Mouse (Mus musculus): ENCODE measurements around the gene Casp3. TPM values are rescaled to one million over a fixed set of nuclear protein-coding genes. Genes with fewer than 3 reads are reported as not detected.

The Casp3 gene
- polyA plus RNA-seq, 1 experiment from 2014 or later: 49.2 TPM

DNA sequence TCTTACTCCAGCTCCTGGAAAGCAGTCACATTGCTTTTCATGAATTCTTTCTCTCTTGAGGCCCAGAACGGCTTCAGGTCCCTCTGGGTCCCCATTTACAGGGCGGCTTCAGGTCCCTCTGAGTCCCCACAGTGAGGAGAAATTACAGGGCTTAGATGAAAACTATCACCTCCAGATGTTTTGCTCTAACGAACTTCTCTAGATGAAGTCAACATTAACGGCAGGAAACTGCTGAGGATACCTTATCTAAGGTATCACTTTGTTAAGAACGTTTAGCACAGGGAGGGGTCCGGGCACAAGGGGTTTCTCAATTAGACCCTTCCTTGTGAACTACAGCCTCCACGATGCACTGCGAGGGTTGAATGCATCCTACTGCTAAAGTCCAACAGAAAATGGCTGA is 1.2 kb upstream of the Casp3 start:
- no peaks in the 10 kb centered on the region for H3K36me3 ChIP-seq (ENCODE audit: control insufficient read depth, insufficient read depth, low read length)
- ATAC-seq (replicated peaks; ENCODE audit: insufficient number of reproducible peaks, low FRiP score, low TSS enrichment): no peak
- no peak overlapping the region for H3K27ac ChIP-seq (ENCODE audit: low read depth, low read length)
- WGBS (ENCODE audit: insufficient replicate concordance): 59% methylated on average over 8 of the region's 8 CpGs
- H3K9ac ChIP-seq (ENCODE audit: low read depth, low read length): no peak overlapping the region
- H3K27me3 ChIP-seq (ENCODE audit: control insufficient read depth, insufficient read depth, low read length): no peaks in the 10 kb centered on the region
- peak overlapping the region; percentile 92 for H3K4me2 ChIP-seq
- H3K4me3 ChIP-seq (ENCODE audit: low read depth, low read length): 0 out of 2 replicates have a peak overlapping the region, but pooled peaks have one; percentile 81
- H3K9me3 ChIP-seq (replicated peaks; ENCODE audit: control insufficient read depth, low read length): no peaks in the 10 kb centered on the region
- peaks cover 8% of the 10 kb centered on the region for H3K4me1 ChIP-seq (ENCODE audit: control insufficient read depth, insufficient read depth, low read length)

DNA sequence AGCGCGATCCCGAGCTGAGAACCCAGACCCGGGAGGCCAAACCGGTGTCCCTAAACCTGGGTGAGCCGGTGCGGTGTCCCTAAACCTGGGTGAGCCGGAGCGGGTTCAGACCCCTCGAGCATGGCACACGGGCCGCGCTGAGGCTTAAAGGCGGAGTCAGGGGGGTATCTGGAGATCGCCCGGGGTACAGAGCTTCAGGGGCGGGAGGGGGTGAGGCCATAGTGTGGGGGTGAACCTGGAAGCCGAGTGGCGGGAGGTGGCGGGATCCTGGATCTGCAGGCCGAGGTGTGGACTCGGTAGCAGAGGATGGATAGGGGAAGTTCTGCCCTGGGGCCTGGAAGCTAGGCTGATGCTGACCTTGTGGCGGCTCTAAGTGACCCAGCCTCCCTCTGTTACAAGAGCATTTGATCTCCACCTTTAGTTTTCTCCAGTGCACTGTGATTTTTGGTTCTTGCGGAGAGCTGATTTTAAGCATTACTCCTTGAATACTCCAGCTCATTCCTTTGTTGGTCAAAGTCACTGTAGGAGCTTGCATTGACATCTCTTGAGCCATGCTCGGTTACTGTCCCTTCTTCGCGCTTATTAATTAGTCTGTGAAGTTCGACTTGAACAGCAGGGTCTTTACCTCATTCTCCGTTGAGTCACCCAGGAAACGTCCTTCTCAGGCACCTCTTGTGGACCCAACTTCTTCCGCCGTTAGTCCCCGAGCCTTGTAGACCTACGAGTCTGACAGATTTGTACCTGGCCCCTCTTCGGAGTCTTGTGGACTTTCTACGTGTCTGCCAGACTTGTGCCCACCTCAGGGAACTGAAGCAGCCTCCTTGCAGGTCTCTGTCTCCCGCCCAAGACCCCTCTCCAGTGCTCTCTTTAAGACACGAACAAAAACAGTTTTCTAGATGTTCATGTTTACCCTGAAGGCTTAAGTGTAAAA is 864 bp downstream of the Casp3 start:
- Histone ChIP-seq H3K27me3 (ENCODE audit: control insufficient read depth, insufficient read depth, low read length) (no peaks in the 10 kb centered on the region), H3K36me3 (ENCODE audit: control insufficient read depth, insufficient read depth, low read length) (no peaks in the 10 kb centered on the region), H3K9me3 (replicated peaks; ENCODE audit: control insufficient read depth, low read length) (no peaks in the 10 kb centered on the region), H3K4me3 (ENCODE audit: low read depth, low read length) (peak overlapping the region; percentile 81), H3K27ac (ENCODE audit: low read depth, low read length) (peak overlapping the region; percentile 88), H3K4me1 (ENCODE audit: control insufficient read depth, insufficient read depth, low read length) (peaks cover 8% of the 10 kb centered on the region), H3K9ac (ENCODE audit: low read depth, low read length) (peak overlapping the region; percentile 87), H3K4me2 (peak overlapping the region; percentile 92)
- under 1% methylated on average over 38 of the region's 38 CpGs for WGBS (ENCODE audit: insufficient replicate concordance)
- ATAC-seq (replicated peaks; ENCODE audit: insufficient number of reproducible peaks, low FRiP score, low TSS enrichment): peak; percentile 41

DNA sequence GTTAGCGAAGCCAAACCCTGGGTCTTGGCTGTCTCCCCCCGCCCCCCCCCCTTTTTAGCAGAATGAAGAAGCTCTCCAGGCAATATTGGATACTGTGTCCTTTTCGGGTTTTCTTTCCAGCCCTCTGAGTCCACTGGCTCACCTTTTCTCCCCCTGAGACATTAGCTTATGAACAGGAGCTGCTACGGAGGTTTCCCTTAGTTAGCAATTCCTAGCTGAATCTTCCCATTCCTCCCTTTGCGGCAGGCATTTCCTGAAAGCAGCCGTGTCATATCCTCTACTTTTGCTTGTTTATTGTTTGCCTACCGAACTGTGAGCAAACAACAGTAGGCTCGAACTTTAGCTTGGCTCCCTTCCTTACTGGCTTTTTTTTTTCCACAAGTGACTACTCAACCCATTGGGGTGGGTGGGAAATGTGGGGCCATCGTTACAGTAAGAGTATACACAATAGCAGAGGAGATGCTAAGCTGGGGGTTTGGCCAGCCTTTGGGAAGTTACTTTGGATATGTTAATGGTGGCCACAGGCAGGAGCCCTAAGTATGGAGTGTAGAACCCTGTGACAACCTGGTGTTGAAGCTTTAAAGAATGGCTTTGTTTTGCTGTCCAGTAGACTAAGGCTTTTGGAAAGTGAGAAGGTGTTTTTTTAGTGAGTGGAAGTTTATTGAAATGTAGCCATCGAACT is 1.7 kb downstream of the Casp3 start:
- H3K36me3 ChIP-seq (ENCODE audit: control insufficient read depth, insufficient read depth, low read length): no peaks in the 10 kb centered on the region
- H3K4me3 ChIP-seq (ENCODE audit: low read depth, low read length): peak overlapping the region; percentile 81
- peak overlapping the region; percentile 87 for H3K9ac ChIP-seq (ENCODE audit: low read depth, low read length)
- H3K4me2 ChIP-seq: peak overlapping the region; percentile 92
- no peak overlapping the region for H3K27ac ChIP-seq (ENCODE audit: low read depth, low read length)
- 7% methylated on average over 10 of the region's 10 CpGs for WGBS (ENCODE audit: insufficient replicate concordance)
- H3K9me3 ChIP-seq (replicated peaks; ENCODE audit: control insufficient read depth, low read length): no peaks in the 10 kb centered on the region
- no peaks in the 10 kb centered on the region for H3K27me3 ChIP-seq (ENCODE audit: control insufficient read depth, insufficient read depth, low read length)
- H3K4me1 ChIP-seq (ENCODE audit: control insufficient read depth, insufficient read depth, low read length): peaks cover 8% of the 10 kb centered on the region
- ATAC-seq (replicated peaks; ENCODE audit: insufficient number of reproducible peaks, low FRiP score, low TSS enrichment): no peak

DNA sequence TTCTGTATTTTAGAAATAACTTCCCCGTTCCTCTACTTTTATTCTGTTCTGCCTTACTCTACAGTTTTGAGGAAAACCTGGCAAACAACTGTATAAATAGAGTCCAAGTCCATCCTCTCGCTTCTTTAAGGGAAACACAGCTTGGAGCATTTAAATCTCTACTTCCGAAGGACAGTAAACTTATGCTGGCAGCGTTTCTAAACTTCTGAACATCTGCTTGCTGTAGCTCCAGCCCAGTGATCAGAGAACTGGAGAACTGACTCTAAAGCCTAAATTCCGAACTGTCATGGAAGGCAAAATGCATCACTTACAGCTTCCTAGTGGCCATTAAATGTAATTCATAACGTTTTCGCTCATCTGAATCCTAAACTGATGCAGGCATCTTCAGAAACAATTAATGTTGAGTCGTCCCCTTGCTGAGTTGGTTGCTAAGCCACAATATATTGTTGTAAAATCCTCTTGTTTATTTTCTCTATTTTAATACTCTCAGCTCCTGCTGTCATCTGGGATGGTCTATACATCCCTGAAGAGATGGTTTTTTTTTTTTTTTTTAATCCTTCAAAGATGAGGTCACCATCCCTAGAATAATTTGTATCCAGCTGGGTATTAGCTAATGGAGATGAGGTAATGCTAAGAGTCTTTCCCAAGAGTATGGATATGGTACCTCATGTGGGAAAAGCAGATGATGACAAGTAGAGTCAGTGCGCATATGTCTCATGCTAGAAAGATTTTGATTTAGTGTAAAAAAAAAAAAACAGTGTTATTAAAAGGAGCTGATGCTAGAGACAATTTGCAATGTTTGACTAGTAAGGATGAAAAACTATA is 5.6 kb downstream of the Casp3 start:
- Histone ChIP-seq H3K27ac (ENCODE audit: low read depth, low read length) (no peak overlapping the region), H3K27me3 (ENCODE audit: control insufficient read depth, insufficient read depth, low read length) (no peaks in the 10 kb centered on the region), H3K9me3 (replicated peaks; ENCODE audit: control insufficient read depth, low read length) (no peaks in the 10 kb centered on the region), H3K9ac (ENCODE audit: low read depth, low read length) (no peak overlapping the region), H3K4me1 (ENCODE audit: control insufficient read depth, insufficient read depth, low read length) (peaks cover 9% of the 10 kb centered on the region), H3K4me3 (ENCODE audit: low read depth, low read length) (no peak overlapping the region), H3K4me2 (no peak overlapping the region), H3K36me3 (ENCODE audit: control insufficient read depth, insufficient read depth, low read length) (no peaks in the 10 kb centered on the region)
- WGBS (ENCODE audit: insufficient replicate concordance): 85% methylated on average over 9 of the region's 9 CpGs
- no peak for ATAC-seq (replicated peaks; ENCODE audit: insufficient number of reproducible peaks, low FRiP score, low TSS enrichment)

DNA sequence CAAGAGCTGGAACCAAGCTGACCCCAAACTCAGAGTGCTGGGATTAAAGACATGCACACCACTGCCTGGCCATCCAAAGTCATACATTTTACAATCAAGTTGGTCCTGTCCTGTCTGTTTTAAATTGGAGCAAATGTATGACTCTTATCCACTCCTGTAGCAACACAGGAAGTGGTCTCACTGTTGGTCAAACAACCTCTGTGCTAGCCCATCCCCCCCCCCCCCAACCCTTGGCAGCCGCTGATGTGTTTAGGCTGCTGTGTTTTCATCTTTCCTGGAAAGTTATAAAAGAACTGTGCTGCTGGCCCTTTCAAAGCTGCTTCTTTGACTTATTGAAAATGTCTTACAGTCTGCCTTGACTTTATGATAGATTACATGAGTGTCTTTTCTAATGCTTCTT is 8.1 kb downstream of the Casp3 start:
- no peak overlapping the region for H3K27ac ChIP-seq (ENCODE audit: low read depth, low read length)

DNA sequence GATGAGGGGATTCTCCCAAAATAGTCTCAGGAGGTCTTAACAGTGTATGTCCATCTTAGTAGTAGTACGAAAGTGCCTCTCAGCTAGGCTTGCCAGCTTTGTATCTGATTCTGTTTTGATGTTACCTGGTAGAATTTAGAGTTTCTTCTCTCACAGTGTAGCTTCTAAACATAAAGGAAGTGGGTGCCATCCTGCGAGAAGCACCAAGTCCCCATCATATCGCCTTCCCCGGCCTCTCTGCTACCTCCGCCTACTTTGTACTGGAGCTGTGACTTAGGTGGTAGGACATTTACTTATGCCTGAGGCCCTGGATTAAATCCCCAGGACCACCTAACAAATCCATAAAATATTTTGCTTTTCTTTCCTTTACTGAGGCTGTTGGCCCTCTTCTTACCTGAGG is 9.6 kb downstream of the Casp3 start:
- Histone ChIP-seq H3K36me3 (ENCODE audit: control insufficient read depth, insufficient read depth, low read length) (0 out of 2 replicates have a peak, but pooled peaks cover 3% of the 10 kb centered on the region), H3K9me3 (replicated peaks; ENCODE audit: control insufficient read depth, low read length) (no peaks in the 10 kb centered on the region), H3K4me1 (ENCODE audit: control insufficient read depth, insufficient read depth, low read length) (0 out of 2 replicates have a peak, but pooled peaks cover 4% of the 10 kb centered on the region), H3K27ac (ENCODE audit: low read depth, low read length) (no peak overlapping the region), H3K4me2 (no peak overlapping the region), H3K27me3 (ENCODE audit: control insufficient read depth, insufficient read depth, low read length) (no peaks in the 10 kb centered on the region), H3K9ac (ENCODE audit: low read depth, low read length) (no peak overlapping the region), H3K4me3 (ENCODE audit: low read depth, low read length) (no peak overlapping the region)
- no peak for ATAC-seq (replicated peaks; ENCODE audit: insufficient number of reproducible peaks, low FRiP score, low TSS enrichment)
- WGBS (ENCODE audit: insufficient replicate concordance): 90% methylated on average over 5 of the region's 5 CpGs

More for the DNA sequence above, 8.1 kb downstream of the Casp3 start:
- H3K4me1 ChIP-seq (ENCODE audit: control insufficient read depth, insufficient read depth, low read length): 0 out of 2 replicates have a peak, but pooled peaks cover 4% of the 10 kb centered on the region
- 0 out of 2 replicates have a peak, but pooled peaks cover under 1% of the 10 kb centered on the region for H3K36me3 ChIP-seq (ENCODE audit: control insufficient read depth, insufficient read depth, low read length)
- ATAC-seq (replicated peaks; ENCODE audit: insufficient number of reproducible peaks, low FRiP score, low TSS enrichment): no peak
- H3K4me2 ChIP-seq: no peak overlapping the region
- H3K4me3 ChIP-seq (ENCODE audit: low read depth, low read length): no peak overlapping the region
- H3K9ac ChIP-seq (ENCODE audit: low read depth, low read length): no peak overlapping the region
- no peaks in the 10 kb centered on the region for H3K27me3 ChIP-seq (ENCODE audit: control insufficient read depth, insufficient read depth, low read length)
- H3K9me3 ChIP-seq (replicated peaks; ENCODE audit: control insufficient read depth, low read length): no peaks in the 10 kb centered on the region
- 41% methylated on average over 1 of the region's 1 CpGs for WGBS (ENCODE audit: insufficient replicate concordance)

DNA sequence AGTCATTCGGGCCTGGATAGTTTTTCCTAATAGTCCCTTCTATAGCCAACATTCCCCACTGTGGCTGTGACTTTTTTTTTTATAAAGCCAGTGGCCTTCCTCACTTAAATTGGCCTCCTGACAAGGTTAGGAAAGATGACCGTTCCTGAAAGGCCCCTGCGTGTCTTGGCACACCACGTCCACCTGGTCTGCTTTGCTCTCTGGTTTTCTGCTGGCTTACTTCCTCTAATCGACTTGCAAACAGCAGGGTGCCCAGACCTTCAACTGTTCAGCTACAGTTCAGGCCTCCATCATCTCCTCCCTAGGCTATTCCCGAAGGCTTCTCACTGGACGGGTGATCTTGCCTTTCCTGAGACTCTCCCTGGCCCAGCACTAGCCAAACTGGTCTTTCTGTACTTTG is 10.8 kb downstream of the Casp3 start:
- WGBS (ENCODE audit: insufficient replicate concordance): 73% methylated on average over 7 of the region's 7 CpGs
- H3K27me3 ChIP-seq (ENCODE audit: control insufficient read depth, insufficient read depth, low read length): no peaks in the 10 kb centered on the region
- no peak overlapping the region for H3K9ac ChIP-seq (ENCODE audit: low read depth, low read length)
- peaks cover 6% of the 10 kb centered on the region; the same call in 1 of the 2 replicates for H3K36me3 ChIP-seq (ENCODE audit: control insufficient read depth, insufficient read depth, low read length)
- H3K27ac ChIP-seq (ENCODE audit: low read depth, low read length): no peak overlapping the region
- no peak overlapping the region for H3K4me3 ChIP-seq (ENCODE audit: low read depth, low read length)
- 0 out of 2 replicates have a peak, but pooled peaks cover 4% of the 10 kb centered on the region for H3K4me1 ChIP-seq (ENCODE audit: control insufficient read depth, insufficient read depth, low read length)
- H3K4me2 ChIP-seq: no peak overlapping the region
- no peaks in the 10 kb centered on the region for H3K9me3 ChIP-seq (replicated peaks; ENCODE audit: control insufficient read depth, low read length)
- ATAC-seq (replicated peaks; ENCODE audit: insufficient number of reproducible peaks, low FRiP score, low TSS enrichment): no peak

DNA sequence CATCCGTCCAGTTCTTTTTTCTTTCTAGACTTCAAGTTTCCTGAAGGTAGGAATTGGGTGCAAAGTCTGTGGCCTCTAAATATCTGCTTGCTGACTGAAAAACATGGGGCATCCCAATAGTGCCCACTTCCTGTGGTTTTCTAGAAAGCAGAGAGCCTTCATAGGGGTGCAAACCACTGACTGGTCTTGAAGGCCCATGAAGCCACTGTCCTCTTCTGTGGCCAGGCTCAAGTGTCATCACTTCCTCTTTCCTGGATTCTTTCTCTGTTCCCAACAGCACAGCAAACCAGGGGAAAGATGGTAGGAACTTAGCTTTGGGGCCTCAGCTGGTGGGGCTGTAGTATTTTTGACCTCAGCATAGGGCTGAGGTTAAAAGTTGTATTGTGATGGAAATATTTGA is 11.6 kb downstream of the Casp3 start:
- WGBS (ENCODE audit: insufficient replicate concordance): 79% methylated on average over 1 of the region's 1 CpGs
- H3K27me3 ChIP-seq (ENCODE audit: control insufficient read depth, insufficient read depth, low read length): no peaks in the 10 kb centered on the region
- H3K9me3 ChIP-seq (replicated peaks; ENCODE audit: control insufficient read depth, low read length): no peaks in the 10 kb centered on the region
- H3K9ac ChIP-seq (ENCODE audit: low read depth, low read length): no peak overlapping the region
- no peak overlapping the region for H3K27ac ChIP-seq (ENCODE audit: low read depth, low read length)
- H3K36me3 ChIP-seq (ENCODE audit: control insufficient read depth, insufficient read depth, low read length): peaks cover 10% of the 10 kb centered on the region; the same call in 1 of the 2 replicates
- H3K4me1 ChIP-seq (ENCODE audit: control insufficient read depth, insufficient read depth, low read length): 0 out of 2 replicates have a peak, but pooled peaks cover 4% of the 10 kb centered on the region
- H3K4me2 ChIP-seq: no peak overlapping the region
- no peak overlapping the region for H3K4me3 ChIP-seq (ENCODE audit: low read depth, low read length)
- no peak for ATAC-seq (replicated peaks; ENCODE audit: insufficient number of reproducible peaks, low FRiP score, low TSS enrichment)

Measured in heart, embryonic 11.5 days (tissue).